Mouse (Mus musculus) gastrocnemius, postnatal 4 days (tissue): Measurements from ENCODE around the gene Mgat4a. TPM values are rescaled to one million over a fixed set of nuclear protein-coding genes. Genes with fewer than 3 reads are reported as not detected.

ENCODE experiments used
- DNase-seq, 2 experiments: peaks; one replicate each; pipeline ENCODE4 v3.0.0; 2021 to 2022; ENCODE audit warnings: low spot score in 2 of 2, mixed read lengths in 2 of 2
- total RNA-seq, 2 experiments: library from RNA; stranded (reverse); gene quantifications; 2 replicates each; pipeline ENCODE4 v1.2.3; 2021

The Mgat4a gene
- total RNA-seq, 2 experiments from 2014 or later = 11.9 to 12.3 TPM

DNA sequence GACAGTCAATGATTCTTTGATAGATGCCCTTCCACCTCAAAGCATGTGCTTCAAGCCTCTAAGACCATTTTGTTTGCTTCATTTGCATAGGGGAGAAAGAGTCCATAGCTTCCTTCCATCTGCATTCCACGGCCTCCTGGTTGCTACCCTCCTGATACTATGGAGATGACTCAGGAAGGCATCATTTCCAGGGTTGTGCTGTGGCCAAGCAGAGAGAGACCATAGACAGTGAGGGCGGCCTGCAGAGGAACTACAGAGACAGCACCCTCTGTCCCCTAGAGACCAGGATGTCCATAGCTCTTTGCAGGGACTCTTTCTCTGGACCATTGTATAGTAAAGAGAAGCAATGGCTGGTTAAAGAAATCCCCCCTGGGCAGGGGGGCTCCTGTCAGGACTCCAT, 135.7 kb downstream of the Mgat4a start:
- no peak for DNase-seq

DNA sequence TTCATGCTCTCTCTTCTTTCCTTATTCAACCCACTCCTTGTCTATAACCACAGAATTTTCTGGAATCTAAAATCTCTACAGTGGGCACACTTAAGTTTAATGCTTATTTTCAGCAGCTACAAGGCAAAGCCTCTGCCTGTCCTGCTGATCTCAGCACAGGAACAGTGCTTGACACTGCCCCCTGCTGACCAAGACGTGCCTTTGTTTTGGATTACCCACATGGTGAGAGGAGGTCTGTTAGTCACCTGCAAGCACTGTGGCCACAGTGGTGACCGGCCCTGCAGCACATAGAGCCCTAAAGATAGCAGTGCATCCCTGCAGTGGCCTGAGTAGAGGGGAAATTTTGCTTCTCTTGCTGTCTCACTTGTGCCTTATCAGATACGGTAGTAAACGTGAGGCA, 139.1 kb downstream of the Mgat4a start:
- DNase-seq = peak in 1 of 2 experiments; percentile 53

DNA sequence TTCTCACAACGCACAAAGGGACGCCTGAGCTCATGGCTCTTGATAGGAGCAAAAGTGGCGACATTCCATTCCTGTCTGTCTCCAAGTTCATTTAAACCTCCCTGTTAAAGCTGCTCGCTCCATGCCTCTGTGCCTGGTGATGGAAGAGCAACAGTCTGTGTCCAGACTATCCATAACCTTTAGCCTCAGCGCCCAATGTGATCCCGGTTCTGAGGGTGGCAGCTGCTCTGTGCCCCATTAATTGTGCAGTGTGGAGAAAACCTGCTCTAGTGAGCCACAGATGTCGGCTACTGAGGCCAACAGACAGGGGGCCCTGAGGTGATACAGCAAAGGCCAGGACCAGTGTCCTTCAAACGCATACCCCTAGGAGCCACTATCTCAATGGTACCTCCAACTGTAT, 141.1 kb downstream of the Mgat4a start:
- no peak for DNase-seq

DNA sequence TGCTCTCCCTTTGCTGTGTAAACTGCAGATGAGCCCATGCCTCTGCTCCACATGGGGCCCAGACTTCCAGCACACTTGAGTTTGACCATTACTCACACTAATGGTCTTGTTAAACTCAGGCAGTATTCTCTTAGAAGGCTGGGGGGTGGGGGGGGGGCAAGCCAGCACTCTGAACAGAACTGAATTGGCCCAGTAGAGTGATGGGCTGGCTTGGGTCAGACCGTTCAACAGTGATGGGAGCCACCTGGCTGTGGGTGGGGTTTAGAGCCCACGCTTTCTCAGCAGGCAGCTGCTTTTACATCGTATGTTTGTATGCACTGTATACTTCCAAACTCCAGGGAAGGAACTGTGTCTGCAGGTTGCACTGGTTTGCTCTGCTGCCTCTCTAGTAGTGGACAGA, 141.9 kb downstream of the Mgat4a start:
- no peak for DNase-seq

DNA sequence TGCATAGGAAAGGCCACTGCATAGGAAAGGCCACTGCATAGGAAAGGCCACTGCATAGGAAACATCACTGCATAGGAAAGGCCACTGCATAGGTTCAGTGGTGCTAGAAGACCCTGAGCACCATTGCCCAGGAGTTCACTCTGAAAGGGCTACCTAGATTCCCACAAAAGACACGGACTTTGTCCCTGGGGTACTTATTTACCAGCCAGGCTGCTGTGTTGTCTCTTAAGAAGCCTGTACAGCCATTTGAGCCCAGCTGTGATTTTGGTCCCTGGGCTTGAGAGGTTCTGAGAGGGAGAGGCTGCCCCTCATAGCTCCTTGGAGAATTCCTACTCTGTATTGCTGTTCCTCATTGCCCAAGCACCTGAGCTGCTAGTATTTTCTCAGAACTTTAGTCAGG, 144.3 kb downstream of the Mgat4a start:
- no peak for DNase-seq

DNA sequence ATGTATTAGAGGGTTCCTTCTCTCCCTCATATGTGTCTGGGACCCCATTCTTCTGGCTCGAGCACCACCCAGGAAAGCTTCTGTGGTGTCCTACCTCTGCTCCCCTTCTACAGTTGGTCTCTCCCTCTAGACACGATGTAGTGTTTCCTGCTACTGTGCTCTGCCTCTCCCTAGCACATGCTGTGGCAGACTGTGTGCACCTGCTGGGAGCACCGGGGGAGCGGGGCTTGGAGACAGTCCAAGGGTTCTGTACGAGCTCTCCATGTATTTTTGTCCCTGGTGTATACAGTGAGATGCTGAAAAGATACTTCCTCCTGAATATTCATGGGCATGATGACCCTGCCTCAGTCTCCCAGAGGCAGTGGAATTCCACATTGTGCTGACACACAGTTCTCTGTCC, 147.6 kb downstream of the Mgat4a start:
- no peak for DNase-seq

Other genes with a start within 250 kb of the Mgat4a start
- 10 to 100 TPM; 25.4 to 30.4 TPM for gene Inpp4a, start 241.2 kb downstream of the Mgat4a start, total RNA-seq
- gene Coa5, start 110.9 kb downstream of the Mgat4a start, total RNA-seq = 10 to 100 TPM; 54.4 to 54.5 TPM
- 10 to 100 TPM; 35.0 to 38.9 TPM for gene Unc50, start 110.9 kb downstream of the Mgat4a start, total RNA-seq
- under 1 TPM; 0.59 to 0.65 TPM for gene 2010300C02Rik, start 179.1 kb upstream of the Mgat4a start, total RNA-seq